Mouse (Mus musculus) cerebellum, adult 2 months (tissue): ENCODE results near the gene H2-Ob.

ENCODE experiments used
- CTCF ChIP-seq: fragments of 200-500 bp; IDR thresholded peaks from 2 replicates; pipeline ENCODE4 v1.5.1; 2011; ENCODE audit warnings: low read depth, mild to moderate bottlenecking, control low read depth, low read length, moderate library complexity, borderline replicate concordance; ENCODE audit not compliant: insufficient read depth
- POLR2A ChIP-seq: fragments of 200-500 bp; IDR thresholded peaks from 2 replicates; pipeline ENCODE4 v1.6.1; 2011; ENCODE audit warnings: low read length, control low read depth, borderline replicate concordance; ENCODE audit not compliant: insufficient read depth

DNA sequence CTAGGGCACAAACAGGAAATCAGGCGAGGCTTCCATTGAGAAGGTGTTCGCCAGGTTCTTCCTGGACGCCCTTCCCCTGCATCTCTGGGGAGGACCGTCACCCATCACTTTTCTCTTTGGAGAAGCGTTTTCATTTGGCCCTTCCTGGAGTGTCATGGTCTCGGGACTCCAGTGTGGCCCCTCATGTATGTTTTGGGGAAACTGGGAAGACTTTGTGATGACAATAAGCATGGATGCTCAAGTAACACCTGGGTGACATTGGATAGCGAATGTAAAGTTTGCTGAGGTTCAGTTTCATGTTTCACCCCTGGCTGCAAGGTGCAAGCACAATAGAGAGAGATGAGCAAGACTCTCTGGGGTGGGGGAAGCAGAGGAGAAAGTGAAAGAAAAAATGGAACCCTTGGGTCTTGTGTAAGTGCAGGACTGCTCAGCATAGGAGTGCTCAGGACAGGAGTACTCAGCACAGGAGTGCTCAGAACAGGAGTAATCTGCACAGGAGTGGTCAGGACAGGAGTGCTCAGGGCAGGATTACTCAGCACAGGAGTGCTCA is 37.1 kb upstream of the H2-Ob start:
- TF ChIP-seq CTCF (no peak), POLR2A (no peak)
